Mouse (Mus musculus) liver, adult 2 months (tissue): ENCODE measurements around the gene Slc5a2.

Experiments used
- CTCF ChIP-seq: fragments of 200-500 bp; IDR thresholded peaks from 2 replicates; pipeline ENCODE4 v1.5.1; 2011; ENCODE audit warnings: low read depth, low read length, control low read depth
- POLR2A ChIP-seq: fragments of 200-500 bp; IDR thresholded peaks from 2 replicates; pipeline ENCODE4 v1.6.1; 2011; ENCODE audit warnings: low read length, control low read depth; ENCODE audit not compliant: insufficient read depth; ENCODE audit errors: extremely low read depth

GRCm38 (mm10) chr7:128267813-128268212 lies 2.4 kb downstream of the Slc5a2 start:
- TF ChIP-seq CTCF (no peak), POLR2A (no peak)
